Mouse (Mus musculus) liver, postnatal 0 days (tissue): ENCODE data around the gene Il17re. TPM values are rescaled to one million over a fixed set of nuclear protein-coding genes. Genes with fewer than 3 reads are reported as not detected.

ENCODE experiments used
- ATAC-seq: fragments of 200-750 bp; cut with Nextera tagmentation; 2 replicates; pipeline ENCODE4 v1.8.0; 2017; ENCODE audit warnings: mild to moderate bottlenecking, moderate library complexity
- DNase-seq: peaks from one replicate; pipeline ENCODE4 v3.0.0-alpha.2; 2016
- H3K27ac ChIP-seq: fragments of 300-500 bp; sonication (generic); 2 replicates; pipeline ENCODE4 v1.5.1; 2014; ENCODE audit warnings: antibody characterized with exemption, moderate library complexity, mild to moderate bottlenecking, low read depth
- H3K27me3 ChIP-seq: fragments of 300-500 bp; sonication (generic); 2 replicates; pipeline ENCODE4 v1.6.1; 2014; ENCODE audit warnings: low read length, control low read depth, mixed read lengths; ENCODE audit not compliant: insufficient read depth
- H3K36me3 ChIP-seq: fragments of 300-500 bp; sonication (generic); replicated peaks from 2 replicates; pipeline ENCODE4 v1.6.1; 2014; ENCODE audit warnings: mild to moderate bottlenecking, control low read depth, low read length, moderate library complexity, mixed read lengths; ENCODE audit not compliant: insufficient read depth
- H3K4me1 ChIP-seq: fragments of 300-500 bp; sonication (generic); 2 replicates; pipeline ENCODE4 v1.6.1; 2014; ENCODE audit warnings: antibody characterized with exemption, mild to moderate bottlenecking, control low read depth; ENCODE audit not compliant: insufficient read depth
- H3K4me2 ChIP-seq: fragments of 300-500 bp; sonication (generic); 2 replicates; pipeline ENCODE4 v1.6.1; 2014; ENCODE audit warnings: low read depth, mild to moderate bottlenecking, low read length, moderate library complexity, mixed read lengths
- H3K4me3 ChIP-seq: fragments of 300-500 bp; sonication (generic); 2 replicates; pipeline ENCODE4 v1.5.1; 2014; ENCODE audit warnings: low read depth, low read length
- H3K9ac ChIP-seq: fragments of 300-500 bp; sonication (generic); replicated peaks from 2 replicates; pipeline ENCODE4 v1.6.1; 2014; ENCODE audit warnings: mild to moderate bottlenecking, moderate library complexity
- H3K9me3 ChIP-seq: fragments of 300-500 bp; sonication (generic); 2 replicates; pipeline ENCODE4 v1.6.1; 2016; ENCODE audit warnings: mild to moderate bottlenecking, control low read depth, low read length, mixed read lengths
- CTCF ChIP-seq: sonication (generic); IDR thresholded peaks from 2 replicates; pipeline ENCODE4 v1.5.1; 2016; ENCODE audit warnings: antibody characterized with exemption, low read depth
- EP300 ChIP-seq: IDR thresholded peaks from 2 replicates; pipeline ENCODE4 v1.6.1; 2016; ENCODE audit warnings: antibody characterized with exemption, low read depth, mild to moderate bottlenecking
- WGBS: fragments of 180-500 bp; shearing (Covaris S2); extraction: QIAGEN DNeasy Blood & Tissue Kit; methylation state at CpG from one replicate; pipeline ENCODE4 v1.1.7; 2014; ENCODE audit not compliant: insufficient replicate concordance; 5-methylcytosine and 5-hydroxymethylcytosine counted together
- polyA plus RNA-seq: library from polyadenylated mRNA; unstranded; fragments of >200 nt; fragmentation: Nextera tagmentation; extraction: Ambion mirVana; gene quantifications from 2 replicates; pipeline ENCODE4 v1.2.1, GENCODE M21; 2015

Il17re gene
- 0.26 and 0.49 TPM in 2 replicates for polyA plus RNA-seq

GRCm38 (mm10) chr6:113457952-113458534 is at the start of gene Il17re:
Gene Il17re, plus strand, starts transcription at chr6:113458484.
- Histone ChIP-seq H3K4me3 (no peak within 1 kb of the TSS), H3K27me3 (no peaks in the 10 kb centered on the region), H3K9ac (no peak within 1 kb of the TSS), H3K4me1 (no peaks in the 10 kb centered on the region), H3K4me2 (no peak within 1 kb of the TSS), H3K27ac (no peak within 1 kb of the TSS), H3K9me3 (no peaks in the 10 kb centered on the region), H3K36me3 (no peaks in the 10 kb centered on the region)
- DNase-seq (no peak), ATAC-seq (no peak)
- TF ChIP-seq CTCF, result no peak
- TF ChIP-seq EP300, result no peak
- 25% methylated on average over 10 of the region's 10 CpGs for WGBS

- Histone ChIP-seq H3K4me2 (no peak overlapping the region), H3K9me3 (no peaks in the 10 kb centered on the region), H3K4me3 (no peak overlapping the region), H3K9ac (no peak overlapping the region), H3K27ac (no peak overlapping the region), H3K36me3 (peaks cover 3% of the 10 kb centered on the region), H3K4me1 (no peaks in the 10 kb centered on the region), H3K27me3 (no peaks in the 10 kb centered on the region)
- ATAC-seq (no peak), DNase-seq (no peak)
- WGBS, result 77% methylated on average over 1 of the region's 1 CpGs
- TF ChIP-seq EP300, result no peak
- no peak for TF ChIP-seq CTCF
Observed at GRCm38 (mm10) chr6:113410001-113410400, 48.3 kb upstream of the Il17re start.

- no peak for TF ChIP-seq EP300
- TF ChIP-seq CTCF, result no peak
Observed at GRCm38 (mm10) chr6:113416416-113416815, 41.9 kb upstream of the Il17re start.

DNA sequence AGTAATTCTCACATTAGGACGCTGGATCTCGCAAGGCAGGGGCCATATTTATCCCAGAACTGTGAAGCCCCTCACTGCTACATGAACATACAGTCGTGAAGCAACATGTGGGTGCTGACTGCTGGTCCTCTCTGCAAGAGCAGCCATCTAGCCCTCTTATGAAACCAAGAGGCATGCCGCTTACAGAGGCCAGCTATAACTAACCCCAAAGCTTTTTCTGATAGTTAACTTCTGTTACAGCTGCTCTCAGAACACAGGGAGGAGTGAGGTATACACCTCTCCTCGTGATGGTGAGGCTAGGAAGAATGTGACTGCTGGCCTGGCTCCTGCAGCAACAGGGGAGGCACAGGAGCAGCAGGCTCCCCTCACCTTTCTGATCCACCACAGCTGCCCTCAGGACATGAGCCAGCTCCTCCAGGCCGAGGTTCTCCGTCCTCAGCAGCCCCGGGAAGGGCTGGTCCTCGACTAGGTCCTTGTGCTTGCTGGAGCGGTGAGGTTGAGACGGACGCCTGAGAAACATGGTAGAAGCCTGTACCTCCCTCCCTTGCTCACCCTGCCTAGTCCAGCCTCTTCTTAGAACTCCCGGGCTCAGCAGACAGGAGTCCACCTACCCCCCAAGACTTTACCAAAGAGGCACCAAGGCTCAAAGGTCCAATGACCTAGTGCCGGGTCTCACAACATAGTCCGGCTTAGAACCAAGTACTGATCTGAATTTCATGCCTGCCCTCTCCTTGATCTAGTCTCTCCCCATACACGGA is 39.7 kb upstream of the Il17re start:
- Histone ChIP-seq H3K9ac (peak overlapping the region; percentile 84), H3K4me3 (peak overlapping the region; percentile 63), H3K4me1 (peaks cover 16% of the 10 kb centered on the region), H3K27me3 (no peaks in the 10 kb centered on the region), H3K4me2 (peak overlapping the region; percentile 94), H3K9me3 (no peaks in the 10 kb centered on the region), H3K27ac (peak overlapping the region; percentile 31; the same call in 1 of the 2 replicates), H3K36me3 (peaks cover 11% of the 10 kb centered on the region; the same call in 1 of the 2 replicates)
- 11% methylated on average over 16 of the region's 16 CpGs for WGBS
- ATAC-seq (peak; percentile 66), DNase-seq (no peak)
- TF ChIP-seq EP300 (no peak), CTCF (no peak)

More at GRCm38 (mm10) chr6:113416416-113416815, 41.9 kb upstream of the Il17re start:
- peak; percentile 31 for DNase-seq
- Histone ChIP-seq H3K9me3 (no peaks in the 10 kb centered on the region), H3K27ac (no peak overlapping the region), H3K4me2 (no peak overlapping the region), H3K4me1 (peaks cover 16% of the 10 kb centered on the region), H3K9ac (no peak overlapping the region), H3K4me3 (no peak overlapping the region), H3K36me3 (peaks cover 11% of the 10 kb centered on the region; the same call in 1 of the 2 replicates), H3K27me3 (no peaks in the 10 kb centered on the region)
- ATAC-seq, result no peak
- WGBS, result 63% methylated on average over 5 of the region's 5 CpGs

DNA sequence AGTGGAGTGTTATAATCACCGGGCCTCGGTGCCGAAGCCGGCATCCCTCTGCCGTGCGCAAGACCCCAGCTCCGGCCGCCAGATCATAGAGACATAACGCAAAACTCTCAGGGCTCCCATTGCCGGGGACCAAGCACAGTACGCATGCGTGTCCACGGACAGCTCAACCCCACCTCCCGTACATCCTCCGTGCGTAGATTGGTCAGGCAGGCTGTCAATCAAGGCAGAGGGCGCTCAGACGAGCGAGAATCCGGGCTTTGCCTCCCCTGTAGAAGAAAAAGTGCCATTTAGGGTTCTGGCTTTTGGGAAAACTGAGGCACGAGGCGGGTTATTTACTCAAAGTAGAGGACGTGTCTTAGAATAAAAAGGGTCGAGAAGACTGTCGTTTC is 39.1 kb upstream of the Il17re start, which contains the start of gene Rpusd3:
Gene Rpusd3, minus strand, starts transcription at position 142 of the 389 bp plus-strand sequence.
- Histone ChIP-seq H3K9me3 (no peaks in the 10 kb centered on the region), H3K27ac (peak within 1 kb of the TSS; percentile 31; the same call in 1 of the 2 replicates), H3K36me3 (peaks cover 11% of the 10 kb centered on the region; the same call in 1 of the 2 replicates), H3K4me3 (peak within 1 kb of the TSS; percentile 63), H3K27me3 (no peaks in the 10 kb centered on the region), H3K9ac (peak within 1 kb of the TSS; percentile 84), H3K4me1 (peaks cover 16% of the 10 kb centered on the region), H3K4me2 (peak within 1 kb of the TSS; percentile 94)
- 0% methylated on average over 25 of the region's 25 CpGs for WGBS
- DNase-seq, result peak; percentile 98
- TF ChIP-seq CTCF (no peak), EP300 (no peak)
- ATAC-seq, result peak; percentile 98

DNA sequence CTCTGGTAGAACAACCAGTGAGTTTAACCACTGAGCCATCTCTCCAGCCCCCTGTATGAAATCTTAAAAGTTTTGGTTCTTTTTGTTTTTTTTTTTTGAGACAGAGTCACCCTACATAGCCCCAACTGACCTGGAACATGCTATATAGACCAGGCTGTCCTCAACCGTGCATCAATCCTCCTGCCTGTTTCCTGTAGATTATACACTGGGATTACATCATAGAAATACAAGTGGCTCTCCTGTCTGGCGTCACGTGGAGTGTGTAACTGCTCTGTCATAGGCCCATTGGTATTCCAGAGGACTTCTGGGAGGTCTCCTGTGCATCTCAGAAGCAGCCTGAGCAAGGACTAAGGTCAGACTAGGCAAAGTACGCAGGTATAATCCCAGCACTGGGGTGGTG is 35.3 kb upstream of the Il17re start:
- no peak overlapping the region for H3K4me3 ChIP-seq
- no peak overlapping the region for H3K4me2 ChIP-seq
- 44% methylated on average over 4 of the region's 4 CpGs for WGBS
- ATAC-seq, result no peak
- H3K9me3 ChIP-seq, result no peaks in the 10 kb centered on the region
- no peak overlapping the region for H3K9ac ChIP-seq
- TF ChIP-seq EP300, result no peak
- no peak for TF ChIP-seq CTCF
- no peak overlapping the region for H3K27ac ChIP-seq
- no peaks in the 10 kb centered on the region for H3K36me3 ChIP-seq
- no peak for DNase-seq
- H3K27me3 ChIP-seq, result no peaks in the 10 kb centered on the region
- H3K4me1 ChIP-seq, result peaks cover 12% of the 10 kb centered on the region
